Mouse (Mus musculus) liver (tissue): ENCODE measurements around the gene Smim15.

Source experiments
- DNase-seq: peaks from one replicate; pipeline ENCODE4 v3.0.0-alpha.2; 2020; ENCODE audit warnings: mixed read lengths

Smim15 gene

DNA sequence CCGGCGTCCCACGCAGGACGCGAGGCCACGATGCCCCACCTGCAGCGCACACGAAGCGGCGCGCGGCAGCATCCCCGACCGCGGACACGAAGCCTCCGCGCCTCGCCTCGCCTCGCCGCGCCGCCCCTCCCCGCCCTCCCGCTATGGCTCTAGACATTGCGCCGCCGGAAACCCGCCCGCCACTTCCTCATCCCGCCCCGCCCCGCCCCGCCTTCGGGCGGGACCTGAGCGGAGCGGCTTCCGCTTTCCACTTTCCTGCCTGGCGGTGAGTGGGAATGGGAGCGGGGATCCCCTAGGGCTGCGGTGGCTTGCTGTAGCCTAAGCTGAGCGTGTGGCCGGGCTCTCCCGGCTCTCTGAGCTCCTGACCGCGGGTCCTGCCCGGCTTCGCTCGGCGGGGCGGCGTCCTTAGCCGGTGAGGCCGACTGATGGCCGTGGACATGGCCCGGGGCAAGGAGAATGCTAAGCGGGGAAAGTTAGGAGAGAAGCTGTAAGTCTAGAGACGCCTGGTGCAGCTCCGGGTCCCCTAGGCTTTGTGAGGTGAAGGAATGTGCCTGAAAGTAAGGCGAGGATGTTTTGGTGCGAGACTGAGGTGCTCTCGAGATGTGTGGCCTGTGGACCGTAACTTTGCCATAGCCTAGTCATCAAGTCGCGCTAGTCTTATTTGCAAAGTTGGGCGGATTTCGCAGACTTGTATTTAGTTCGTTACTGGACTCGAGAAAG is at the start of gene Smim15:
TSS of gene Smim15 (plus strand) at position 225 of the 720 bp plus-strand sequence.
- DNase-seq, result peak; percentile 94

DNA sequence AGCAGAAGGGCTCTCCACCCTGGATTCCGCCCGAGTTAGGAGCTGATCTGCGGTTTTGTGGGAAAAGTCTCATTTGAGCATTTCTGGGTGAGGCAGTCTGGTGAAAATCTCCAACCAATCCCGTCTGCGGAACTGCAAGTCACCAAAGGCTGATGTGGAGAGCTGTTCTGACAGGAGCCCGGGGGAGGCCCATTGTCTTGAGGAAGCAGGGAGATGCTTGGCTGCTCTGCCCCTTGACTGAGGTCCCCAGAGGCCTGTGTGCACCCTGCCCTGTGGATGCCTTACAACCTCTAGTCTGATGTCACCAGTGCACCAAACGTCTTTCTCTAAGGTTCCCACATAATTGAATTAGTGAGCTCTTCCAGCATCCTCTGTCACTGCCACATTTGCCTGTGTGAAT is 49.0 kb upstream of the Smim15 start:
- DNase-seq, result no peak

DNA sequence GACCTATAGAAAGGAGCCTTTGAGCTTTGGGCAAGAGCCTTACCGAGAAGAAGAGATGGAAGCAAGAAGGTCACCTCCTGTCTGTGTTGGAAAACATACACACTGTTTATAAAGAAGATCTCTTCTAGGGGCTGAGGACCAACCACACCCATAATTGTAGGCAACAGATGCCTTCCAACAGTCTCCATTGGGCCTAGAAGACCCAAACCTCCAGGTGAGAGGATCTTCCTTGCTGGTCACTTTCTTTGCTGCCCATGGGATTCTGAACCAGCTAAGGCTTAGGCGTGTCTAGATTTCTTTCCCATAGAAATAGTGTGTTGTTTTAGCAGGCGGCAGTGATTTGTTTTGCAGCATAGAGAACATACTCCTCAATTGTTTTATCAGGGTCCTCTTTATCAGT is 47.9 kb upstream of the Smim15 start:
- no peak for DNase-seq

DNA sequence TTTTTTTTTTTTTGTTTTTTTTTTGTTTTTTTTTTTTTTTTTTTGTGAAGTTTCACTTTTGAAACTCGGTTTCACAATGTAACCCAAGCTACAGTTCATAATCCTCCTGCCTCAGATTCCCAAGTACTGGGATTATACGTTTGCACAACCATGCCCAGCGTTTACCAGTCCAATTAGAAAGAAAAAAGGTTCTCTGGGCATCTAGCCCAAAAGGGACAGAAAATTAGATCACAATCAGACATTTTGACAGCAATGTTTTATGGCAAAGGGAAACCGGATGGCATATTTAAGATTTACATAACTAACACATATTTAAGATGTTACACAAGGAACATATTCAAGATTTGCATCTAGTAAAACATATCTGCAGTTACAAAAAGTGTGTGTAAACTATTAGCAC is 36.4 kb upstream of the Smim15 start:
- DNase-seq, result no peak

DNA sequence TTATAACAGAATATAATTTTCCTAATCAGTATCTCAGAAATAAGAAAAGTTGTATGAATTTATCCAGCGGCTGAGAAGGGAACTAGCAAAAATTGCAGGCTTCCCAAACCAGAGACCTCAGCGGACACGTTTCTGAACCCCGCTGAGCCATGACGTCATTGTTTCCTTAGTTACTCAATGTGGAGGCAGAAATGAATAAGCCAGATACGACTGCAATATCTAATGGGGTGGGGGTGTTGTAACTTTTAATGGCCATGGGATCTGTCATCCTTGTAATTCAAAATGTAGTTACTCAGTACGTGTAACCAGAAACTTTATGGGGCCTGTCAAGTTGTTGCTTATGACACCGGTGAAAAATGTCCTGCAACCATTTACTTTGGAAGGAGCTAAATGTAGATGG is 31.1 kb upstream of the Smim15 start:
- no peak for DNase-seq

DNA sequence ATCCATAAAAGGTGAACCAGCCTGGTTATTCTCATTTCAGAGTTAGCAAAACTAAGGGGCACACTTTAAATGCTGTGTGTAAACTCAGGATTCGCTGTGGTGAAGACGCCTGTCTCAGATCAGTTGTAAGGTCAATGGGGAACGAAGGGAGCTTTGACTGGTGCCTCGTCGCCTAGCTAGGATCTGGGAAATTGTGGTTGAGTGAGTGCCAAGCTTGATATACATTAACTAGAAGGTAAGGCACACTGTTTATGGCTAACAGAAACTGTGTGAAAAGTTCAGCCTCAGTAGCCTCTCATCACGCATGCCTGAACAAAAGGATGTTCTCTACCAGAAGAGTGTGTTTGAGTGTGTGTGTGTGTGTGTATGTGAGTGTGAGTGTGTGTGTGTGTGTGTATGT is 30.4 kb upstream of the Smim15 start:
- DNase-seq, result no peak

DNA sequence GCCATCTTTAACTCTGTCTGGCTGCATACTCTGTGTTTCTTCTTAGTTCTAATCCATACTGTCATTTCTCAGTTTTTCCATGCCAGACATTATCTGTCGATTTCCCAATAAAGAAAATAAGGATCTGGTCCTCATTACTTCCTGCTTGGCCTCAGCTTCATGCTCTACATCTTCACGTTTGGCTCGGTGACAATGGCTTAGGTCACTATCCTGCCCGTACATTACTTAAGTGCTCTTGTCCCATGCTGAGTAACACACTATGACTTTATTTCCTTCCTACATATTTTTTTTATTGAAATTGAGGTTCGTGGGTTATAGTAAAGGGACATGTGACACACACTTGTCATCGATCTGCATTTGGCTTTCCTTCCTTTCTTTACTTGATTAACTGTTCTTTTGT is 29.1 kb upstream of the Smim15 start:
- DNase-seq, result no peak

DNA sequence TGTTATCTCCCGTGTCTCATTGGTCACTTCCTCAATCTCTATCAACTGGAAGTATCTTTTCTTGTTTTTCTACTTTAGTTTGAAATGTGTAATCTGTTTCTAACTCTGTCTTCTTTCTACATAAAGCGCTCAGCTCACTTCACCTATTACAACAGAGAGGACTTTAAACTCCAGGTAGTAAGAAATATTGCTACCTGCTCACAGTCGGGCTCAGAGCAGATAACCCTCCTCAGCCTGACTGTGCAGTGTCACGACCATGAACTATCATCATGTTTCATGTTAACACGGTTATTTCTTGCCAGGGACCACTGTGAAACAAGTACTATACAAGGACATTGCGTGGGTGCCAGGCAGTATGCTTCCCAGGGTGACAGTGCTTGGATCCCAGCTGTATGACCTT is 26.9 kb upstream of the Smim15 start:
- DNase-seq, result no peak

DNA sequence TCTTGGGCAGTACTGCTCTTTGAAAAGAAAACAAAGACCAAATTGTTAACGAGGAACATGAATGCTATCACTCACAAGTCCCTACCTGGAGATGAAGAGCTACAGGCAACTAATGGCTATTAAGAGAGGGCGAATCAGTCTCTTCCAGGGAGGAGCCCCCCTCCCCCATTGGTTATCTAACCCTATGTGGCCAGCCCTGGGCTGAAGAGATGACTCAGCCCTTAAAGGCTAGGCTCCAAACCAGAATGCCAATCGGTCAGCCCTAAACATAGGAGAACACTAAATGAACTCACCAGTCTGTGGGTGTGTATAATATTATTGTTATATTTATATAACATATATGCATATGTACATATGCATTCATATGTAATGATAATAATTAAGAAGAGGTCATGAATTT is 18.4 kb upstream of the Smim15 start:
- no peak for DNase-seq

DNA sequence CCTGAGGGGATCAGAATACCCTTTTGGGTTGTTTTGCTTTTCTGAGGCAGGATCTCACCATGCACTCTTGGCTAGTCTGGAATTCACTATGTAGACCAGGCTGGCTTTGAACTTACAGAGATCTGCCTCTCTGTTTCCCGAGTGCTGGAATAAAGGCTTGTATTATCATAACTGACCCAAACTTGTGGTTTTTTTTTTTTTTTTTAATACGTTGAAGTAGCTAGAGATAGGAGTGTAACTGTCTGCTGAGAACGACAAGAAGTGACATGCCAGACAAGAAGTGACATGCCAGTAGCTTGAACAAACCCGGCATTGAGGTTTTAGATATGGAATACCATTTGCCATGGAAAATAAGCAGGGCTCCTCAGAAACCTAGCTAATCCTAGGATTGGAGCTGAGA is 11.5 kb upstream of the Smim15 start:
- DNase-seq, result no peak

DNA sequence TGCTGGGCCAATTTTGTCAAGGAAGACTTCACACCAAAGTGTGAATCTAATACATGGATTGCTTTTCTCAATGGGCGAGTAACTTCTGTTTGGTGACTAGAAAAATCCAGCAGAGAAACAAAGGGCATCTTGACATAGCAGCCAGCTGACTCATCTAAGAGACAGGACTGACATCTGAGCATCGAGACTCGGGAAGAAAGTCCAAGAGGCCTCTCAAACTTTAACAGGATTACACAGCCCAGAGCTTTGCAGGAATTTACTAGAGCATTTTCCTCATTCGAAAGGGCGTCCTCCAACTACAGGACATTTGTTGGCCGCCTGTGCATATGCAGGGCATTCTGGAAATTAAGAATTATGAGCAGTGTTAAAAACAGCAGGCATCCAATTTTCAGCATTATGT is 4.9 kb upstream of the Smim15 start:
- DNase-seq, result no peak

DNA sequence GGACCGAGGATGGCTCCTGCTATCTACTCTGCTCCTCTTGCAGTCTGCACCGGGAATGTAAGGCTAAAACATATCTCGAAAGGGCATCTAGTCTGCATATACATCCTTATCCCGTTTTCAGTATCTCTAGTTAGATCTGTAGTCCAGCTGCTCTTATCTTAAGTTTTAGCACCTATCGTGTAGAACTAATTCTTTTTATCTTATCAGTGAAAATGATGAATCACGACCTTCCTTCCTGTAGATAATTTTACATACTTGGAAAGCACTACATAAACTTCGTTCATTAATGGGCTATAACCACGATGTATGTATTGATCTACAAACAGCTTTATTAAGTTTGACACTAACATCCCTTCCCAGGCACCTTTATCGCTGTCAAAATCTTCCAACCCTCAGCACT is 4.3 kb upstream of the Smim15 start:
- no peak for DNase-seq

DNA sequence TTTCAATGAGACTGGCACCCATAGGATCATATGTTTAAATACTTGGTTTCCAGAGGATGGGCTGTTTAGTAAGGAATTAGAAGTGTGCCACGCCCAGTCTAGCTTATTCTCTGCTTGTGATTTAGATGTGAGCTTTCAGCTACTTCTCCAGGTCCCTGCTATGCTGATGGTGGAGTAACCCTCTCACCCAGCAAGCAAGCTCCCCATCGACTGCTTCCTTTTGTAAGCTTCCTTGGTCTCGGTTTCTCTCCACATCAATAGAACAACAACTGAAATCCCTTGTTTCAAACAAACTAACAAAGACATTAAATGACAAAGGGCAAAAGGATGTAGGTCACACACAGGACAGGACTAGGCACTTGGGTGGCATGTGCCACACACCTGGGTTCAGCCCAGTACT is 3.8 kb upstream of the Smim15 start:
- DNase-seq, result no peak

DNA sequence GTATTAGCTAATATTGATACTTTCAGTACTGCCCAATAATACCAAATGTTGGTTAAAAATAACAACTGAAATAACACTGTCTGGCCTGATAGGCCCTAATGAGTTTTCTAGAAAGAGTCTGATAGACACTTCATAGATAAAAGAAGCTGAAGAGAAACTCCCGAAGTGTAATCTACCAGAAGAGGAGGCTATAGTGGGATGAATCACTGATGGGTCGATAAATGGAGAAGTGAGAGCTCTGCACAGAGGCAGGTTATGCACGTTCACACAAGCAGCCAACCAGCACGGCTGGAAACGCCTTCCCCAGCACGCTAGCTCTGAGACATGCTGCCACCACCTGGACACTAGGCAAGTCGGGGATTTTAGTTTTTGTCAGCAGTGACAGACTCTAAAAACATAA is 2.9 kb upstream of the Smim15 start:
- DNase-seq, result peak; percentile 71

DNA sequence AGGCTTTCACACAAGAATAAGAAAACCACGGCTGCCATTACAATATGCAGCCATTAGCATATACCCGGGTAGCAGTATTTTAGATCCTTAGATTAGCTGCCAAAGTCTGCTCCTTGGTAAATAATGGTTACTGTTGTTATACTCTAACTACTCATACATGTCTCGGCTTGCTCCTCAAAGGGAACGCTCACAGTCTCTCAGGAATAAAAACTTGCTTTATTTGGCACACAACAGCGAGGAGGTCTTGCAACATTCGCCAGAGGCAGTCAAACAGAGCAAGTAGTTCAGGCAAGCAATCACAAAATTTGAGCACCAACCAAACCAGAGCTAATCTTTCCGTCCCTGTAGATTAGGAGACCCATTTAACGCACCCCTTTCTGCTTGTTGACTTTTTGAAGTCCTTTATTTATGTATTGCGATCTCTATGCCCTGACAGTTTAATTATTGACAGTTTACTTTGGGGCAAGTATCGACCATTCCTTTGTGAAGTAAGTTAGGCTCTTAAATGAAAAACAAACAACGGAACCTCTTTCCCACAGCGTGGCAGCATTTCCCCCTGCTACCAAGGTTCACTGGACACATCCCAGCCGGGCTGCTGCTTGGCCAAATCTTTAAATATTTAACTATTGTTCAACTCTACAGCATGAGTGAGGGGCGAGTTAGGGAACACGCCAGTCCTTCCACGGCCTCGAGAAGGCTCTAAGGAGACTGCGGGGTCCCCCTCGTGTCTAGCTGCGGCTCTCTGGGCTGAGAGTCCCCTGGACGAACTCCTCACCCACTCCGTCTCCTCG is 620 bp upstream of the Smim15 start:
- peak; percentile 31 for DNase-seq

DNA sequence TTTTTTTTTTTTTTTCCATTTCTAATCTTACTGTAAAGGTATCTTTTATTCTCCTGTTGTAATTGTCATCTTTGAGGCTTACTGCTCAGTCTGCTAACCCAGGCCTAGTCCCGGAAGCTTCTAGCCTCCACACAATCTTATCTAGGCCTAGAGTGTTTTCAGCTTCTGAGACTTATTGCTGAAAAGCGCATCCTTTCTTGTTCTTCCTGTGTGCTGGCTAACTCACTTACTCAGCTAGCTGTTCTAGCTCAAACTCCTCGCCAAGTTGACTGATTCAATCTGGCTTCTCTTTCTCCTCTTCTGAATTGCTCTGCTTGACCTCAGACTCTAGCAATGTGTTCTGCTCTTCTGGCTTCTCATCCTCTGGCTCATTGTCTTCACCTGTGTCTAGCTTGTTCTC is 1.4 kb downstream of the Smim15 start:
- no peak for DNase-seq

DNA sequence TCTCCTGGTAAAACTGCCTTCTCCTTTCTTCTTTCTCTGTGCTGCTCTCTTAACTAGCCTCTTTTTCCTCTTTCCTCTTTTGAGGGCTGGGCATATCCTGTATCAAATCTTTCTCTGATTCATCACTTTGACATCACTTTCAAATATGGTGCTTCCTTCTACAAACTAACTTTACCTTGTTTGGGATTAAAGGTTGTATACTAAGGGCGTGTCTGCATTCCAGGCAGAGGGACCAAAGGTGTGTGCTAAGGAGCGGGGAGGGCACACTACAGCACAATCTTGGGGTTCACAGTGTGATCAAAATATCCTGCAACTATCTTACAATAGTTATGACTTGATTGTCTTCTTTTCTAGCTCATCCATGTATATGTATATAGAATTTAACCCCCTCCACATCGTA is 1.8 kb downstream of the Smim15 start:
- no peak for DNase-seq

DNA sequence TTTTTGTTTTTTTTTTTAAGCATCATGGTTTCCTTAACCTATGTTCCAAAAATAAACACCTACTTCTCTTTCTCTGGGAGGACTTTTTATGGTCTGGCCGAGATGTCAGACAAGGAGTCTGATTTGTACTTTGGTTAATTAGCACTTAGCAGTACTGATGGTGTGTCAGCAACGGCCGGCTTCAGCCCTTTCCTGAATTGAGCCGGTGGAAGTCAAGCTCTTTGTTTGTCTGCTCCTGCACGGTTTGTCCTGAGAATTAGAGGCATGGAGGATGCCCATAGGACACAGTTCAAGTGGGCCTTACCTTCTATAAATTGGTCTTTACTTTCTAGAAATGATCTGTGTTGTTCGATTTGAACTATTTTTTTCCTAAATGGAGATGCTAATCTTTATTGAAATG is 2.6 kb downstream of the Smim15 start:
- no peak for DNase-seq

DNA sequence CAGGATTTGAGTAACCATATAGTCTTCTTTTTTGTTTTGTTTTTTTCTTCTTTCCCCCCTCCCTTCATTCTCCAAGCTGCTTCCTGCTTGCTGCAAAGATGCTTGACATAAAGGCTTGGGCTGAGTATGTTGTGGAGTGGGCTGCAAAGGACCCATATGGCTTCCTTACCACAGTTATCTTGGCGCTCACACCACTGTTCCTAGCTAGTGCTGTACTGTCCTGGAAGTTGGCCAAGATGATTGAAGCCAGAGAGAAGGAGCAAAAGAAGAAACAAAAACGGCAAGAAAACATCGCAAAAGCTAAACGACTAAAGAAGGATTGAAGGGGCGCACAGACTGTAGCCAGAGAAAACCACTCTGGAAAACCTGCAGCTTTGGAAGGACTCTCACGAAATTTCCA is 3.1 kb downstream of the Smim15 start:
- DNase-seq, result no peak

DNA sequence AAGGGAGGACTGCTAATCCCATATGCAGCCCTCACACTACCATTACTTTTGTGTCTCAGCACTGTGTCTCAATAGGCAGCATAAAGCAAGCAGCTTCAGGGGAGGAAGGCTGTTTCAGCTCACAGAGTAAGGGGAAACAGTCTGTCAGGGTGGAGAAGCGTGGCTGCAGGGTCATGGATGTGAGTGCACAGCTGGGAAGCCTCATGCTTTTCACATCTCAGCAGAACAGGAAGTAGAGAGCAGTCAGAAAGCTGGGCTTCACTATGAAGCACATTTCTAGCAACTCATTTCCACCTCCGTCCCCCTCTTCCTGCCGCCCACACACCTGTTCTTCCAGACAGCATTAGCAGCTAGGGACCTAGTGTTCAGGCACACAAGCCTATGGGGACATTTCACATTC is 12.7 kb downstream of the Smim15 start:
- DNase-seq, result no peak

DNA sequence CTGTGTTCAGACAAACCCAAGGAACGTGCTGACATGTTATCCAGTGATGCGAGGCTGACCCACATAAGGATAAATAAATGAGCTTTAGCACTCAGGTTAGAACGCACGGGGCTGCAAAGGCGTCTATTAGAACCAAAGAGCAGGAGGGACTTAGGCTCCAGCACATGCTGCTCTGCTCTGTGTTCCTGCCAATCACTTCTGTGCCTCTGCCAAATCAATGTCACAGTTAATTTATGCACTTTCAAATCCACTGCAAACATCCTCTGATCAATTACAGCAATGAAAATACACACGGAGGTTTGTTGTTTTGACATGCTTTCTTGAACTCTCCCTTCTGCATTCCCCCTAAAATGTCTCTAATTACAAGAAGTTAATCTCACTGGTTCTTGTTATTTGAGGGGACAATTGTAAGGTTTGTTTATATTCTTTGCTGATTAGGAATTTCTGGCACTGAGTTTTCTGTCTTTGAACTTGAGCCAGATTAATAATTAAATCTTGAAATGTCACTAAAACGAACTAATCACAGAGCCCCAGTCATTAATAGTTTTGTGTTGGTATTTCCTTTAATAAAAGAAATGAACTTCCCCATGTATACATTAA is 16.1 kb downstream of the Smim15 start:
- DNase-seq, result no peak

DNA sequence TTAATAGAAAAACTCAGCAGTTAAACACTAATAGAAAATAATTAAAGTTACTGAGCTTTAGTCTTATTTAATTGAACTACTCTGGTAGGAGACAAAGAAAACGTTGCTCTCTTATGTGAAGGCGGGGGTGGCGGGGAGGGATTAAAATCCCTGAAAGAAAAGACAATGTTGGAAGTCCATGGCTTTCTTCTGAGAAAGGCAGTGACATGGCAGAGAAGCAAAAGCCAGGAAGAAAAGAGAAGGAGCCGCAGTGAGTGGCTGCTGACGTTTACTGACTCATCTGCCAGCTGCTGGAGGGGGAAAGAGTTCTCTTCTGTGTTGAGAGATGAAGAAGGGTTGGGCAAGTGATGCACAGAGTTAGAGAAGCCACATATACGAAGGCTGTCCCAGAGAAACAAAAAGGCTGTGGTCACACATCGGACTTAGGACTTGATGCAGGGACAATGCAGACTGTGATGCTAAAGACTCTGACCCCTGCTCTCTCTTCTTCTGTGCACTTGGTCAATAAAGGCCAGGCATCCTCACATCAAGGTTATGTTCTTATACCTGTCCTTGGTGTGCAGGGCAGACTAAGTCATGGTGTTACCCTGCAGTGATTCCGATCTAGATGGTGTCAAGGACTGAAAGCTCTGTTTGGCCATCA is 16.8 kb downstream of the Smim15 start:
- DNase-seq, result no peak

DNA sequence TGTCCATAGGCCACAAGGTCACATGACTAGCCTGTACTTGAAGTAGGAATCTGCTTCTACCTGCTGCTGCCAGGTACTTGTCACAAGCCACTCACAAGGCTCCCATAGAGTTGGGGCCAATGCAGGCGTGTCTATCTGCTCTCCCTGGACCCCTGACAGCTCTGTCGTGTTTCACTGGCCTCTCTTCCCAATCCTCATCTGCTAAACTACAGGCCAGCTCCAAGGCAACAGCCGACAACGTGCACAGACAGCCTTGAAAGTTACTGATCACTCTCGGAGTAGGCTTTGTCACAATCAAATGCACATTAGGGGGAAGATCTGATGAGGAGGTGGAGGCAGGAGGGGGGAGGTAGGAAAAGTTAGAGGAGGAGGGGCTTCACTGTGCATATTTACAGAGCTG is 18.7 kb downstream of the Smim15 start:
- no peak for DNase-seq
